18 mouse cellular contexts compared by ENCODE assay signal in the genomic region with DNA sequence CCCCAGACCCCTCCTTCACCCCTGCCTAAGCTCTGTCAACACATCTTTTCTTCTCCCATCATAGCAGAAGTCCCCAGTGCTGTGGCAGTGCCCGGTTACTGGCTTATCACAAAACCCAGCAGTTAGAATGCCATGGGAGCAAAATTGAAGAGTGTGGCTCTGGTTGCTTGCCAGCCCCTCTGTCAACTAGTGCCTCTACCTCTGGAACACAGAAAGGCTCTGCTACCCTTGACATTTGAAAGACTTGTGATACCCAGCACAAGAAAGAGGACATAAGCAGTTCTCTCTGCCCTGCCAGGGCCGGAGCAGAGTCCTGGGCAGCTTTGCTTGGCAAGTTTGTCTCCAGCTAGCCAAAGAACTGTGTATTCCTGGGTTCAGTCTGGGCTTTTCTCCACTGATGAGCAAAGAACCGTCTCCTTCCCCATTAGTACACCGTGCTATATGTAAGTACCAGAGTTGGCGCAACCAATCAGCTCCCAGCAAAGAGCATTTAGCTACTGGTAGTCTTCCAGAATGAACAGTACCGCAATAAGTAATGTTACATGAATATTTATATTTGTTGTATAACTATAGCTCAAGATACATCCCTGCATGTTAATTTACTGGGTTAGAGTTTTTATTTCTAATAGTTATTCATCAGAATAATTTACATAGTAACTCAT.
"Had no signal": no experiment of that assay in that cellular context is flagged by ENCODE, and none has a peak within 500 bp of the region (broad histone marks: within the 10 kb centered on the region; RNA-seq: fewer than 3 reads in every experiment).

No protein-coding gene starts in this region.

- H3K27ac ChIP-seq: kidney, embryonic 15.5 days; layer of hippocampus, adult 2 months; limb, embryonic 15.5 days; liver, embryonic 13.5 days; lung, embryonic 15.5 days; macrophage; midbrain, embryonic 15.5 days; neural tube, embryonic 13.5 days; stomach, embryonic 15.5 days had no signal

- DNase-seq: kidney, adult 2 months; kidney, postnatal 4 days; liver, embryonic 13.5 days; liver, postnatal 0 days; lung, postnatal 14 days; right cerebral cortex, postnatal 14 days; thymus, adult 2 months; thymus, postnatal 25 days had no signal

- H3K4me1 ChIP-seq: limb, embryonic 15.5 days; liver, embryonic 13.5 days had no signal

- H3K4me2 ChIP-seq: kidney, embryonic 15.5 days; limb, embryonic 15.5 days; liver, embryonic 13.5 days; lung, embryonic 15.5 days; midbrain, embryonic 11.5 days; midbrain, embryonic 15.5 days; neural tube, embryonic 13.5 days; stomach, embryonic 15.5 days had no signal

- H3K9ac ChIP-seq: kidney, embryonic 15.5 days; limb, embryonic 15.5 days; liver, embryonic 13.5 days; liver, postnatal 0 days; lung, embryonic 15.5 days; midbrain, embryonic 15.5 days; neural tube, embryonic 13.5 days; stomach, embryonic 15.5 days had no signal

- H3K36me3 ChIP-seq: kidney, embryonic 15.5 days; limb, embryonic 15.5 days; liver, embryonic 13.5 days; lung, embryonic 15.5 days; midbrain, embryonic 15.5 days; neural tube, embryonic 13.5 days; stomach, embryonic 15.5 days had no signal

- ATAC-seq: liver, postnatal 0 days; midbrain, embryonic 15.5 days had no signal

- H3K9me3 ChIP-seq: kidney, embryonic 15.5 days; limb, embryonic 15.5 days; liver, embryonic 13.5 days; lung, embryonic 15.5 days; midbrain, embryonic 15.5 days; neural tube, embryonic 13.5 days; stomach, embryonic 15.5 days had no signal

- H3K4me3 ChIP-seq: kidney, embryonic 15.5 days; layer of hippocampus, adult 2 months; limb, embryonic 15.5 days; liver, embryonic 13.5 days; lung, embryonic 15.5 days; megakaryocyte, embryonic 14.5 days; midbrain, embryonic 15.5 days; neural tube, embryonic 13.5 days; stomach, embryonic 15.5 days had no signal

- H3K27me3 ChIP-seq: kidney, embryonic 15.5 days; limb, embryonic 15.5 days; liver, embryonic 13.5 days; lung, embryonic 15.5 days; megakaryocyte, embryonic 14.5 days; midbrain, embryonic 15.5 days; neural tube, embryonic 13.5 days; stomach, embryonic 15.5 days had no signal
